Mouse (Mus musculus) inflammation-experienced regulatory T-cells, adult 6 months (primary cell): ENCODE data around the gene Aff1. TPM values are rescaled to one million over a fixed set of nuclear protein-coding genes. Genes with fewer than 3 reads are reported as not detected.
A peak's percentile ranks its signal among the peaks of the same experiment; 100 is the strongest.

Experiments used
- ATAC-seq: one replicate; pipeline ENCODE4 v1.8.0; 2017
- polyA plus RNA-seq, 3 experiments: library from polyadenylated mRNA; unstranded; fragments of 100-300 nt; shearing (Covaris generic); gene quantifications; one replicate each; pipeline ENCODE4 v1.2.1; 2017

Aff1 gene
- 10 to 100 TPM in 2 of 3 experiments, 1 to 10 TPM in 1; 5.7 to 17.9 (median 12.0) TPM for polyA plus RNA-seq

DNA sequence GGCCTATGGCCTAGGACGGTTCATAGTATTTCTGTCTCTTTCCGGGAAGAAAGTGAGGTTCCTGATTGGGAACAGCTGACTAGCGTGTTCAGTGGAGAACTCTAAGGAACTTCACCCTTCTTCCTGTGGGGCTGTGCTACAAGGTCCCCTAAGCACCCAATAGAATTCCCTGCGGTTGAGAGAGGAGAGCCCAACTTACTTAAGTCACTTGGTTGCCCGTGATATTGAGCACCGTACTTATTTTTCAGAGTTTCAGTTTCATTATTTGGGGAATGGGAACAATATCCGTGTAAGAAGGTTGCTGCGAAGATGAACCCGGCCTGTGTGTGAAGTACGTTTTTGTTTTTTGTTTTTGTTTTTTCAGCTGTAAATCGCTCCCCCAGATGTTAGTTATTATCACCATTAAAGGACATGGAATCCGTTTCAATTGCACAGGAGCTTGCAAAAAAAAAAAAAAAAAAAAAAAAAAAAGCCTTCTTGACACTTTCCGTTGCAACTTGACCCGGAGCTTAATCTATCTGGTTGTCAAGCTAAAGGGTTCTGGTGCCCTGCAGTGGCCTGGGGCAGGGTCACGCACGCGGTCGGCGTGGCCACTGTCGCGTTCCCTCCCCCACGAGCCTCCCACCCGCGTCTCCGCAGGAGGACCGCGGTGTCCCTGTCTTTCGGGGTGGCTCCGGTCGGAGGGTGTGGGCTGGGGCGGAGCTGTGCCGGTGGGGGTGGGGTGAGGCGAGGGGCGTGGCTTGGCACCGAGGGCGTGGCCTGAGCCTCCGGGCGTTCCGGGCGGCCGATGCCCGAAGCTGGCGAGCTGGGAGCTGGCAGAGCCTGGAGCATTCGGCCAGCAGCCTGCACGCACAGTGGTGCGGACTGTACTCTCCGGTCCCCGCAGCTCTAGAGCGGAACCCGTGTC is at the start of gene Aff1:
Gene Aff1, plus strand, starts transcription at position 751 of the 907 bp plus-strand sequence.
- peak; percentile 88 for ATAC-seq

DNA sequence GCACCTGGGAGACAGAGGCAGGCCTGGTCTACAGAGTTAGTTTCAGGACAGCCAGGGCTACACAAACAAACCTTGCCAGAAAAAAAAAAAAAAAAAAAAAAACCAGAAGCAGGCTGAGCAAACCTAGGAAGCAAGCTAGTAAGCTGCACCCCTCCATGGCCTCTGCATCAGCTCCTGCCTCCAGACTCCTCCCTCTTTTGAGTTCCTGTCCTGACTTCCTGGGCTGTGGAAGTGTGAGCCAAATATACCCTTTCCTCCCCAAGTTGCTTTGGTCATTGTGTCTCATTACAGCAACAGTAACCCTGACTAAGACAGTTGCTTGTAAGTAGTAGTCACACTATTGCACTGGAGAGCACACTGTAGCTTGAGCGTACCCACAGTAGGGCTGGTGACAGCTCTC is 48.0 kb upstream of the Aff1 start:
- no peak for ATAC-seq

DNA sequence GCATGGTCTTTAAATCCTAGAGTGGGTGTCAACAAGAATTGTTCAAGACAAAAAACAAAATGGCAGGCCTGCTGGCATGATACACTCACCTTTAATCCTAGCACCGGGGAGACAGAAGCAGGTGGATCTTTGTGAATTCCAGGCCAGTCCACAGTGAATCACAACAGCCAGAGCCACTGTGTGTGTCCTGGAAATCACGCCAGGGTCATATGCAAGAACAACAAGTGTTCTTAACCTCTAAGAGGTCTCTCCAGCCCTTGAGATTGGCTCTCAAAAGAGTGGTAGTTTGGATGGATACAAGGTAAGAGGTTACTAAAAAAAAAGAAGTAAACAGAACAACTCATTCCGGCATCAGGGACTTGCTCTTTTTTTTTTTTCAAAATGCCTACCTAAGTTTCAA is 44.9 kb upstream of the Aff1 start:
- no peak for ATAC-seq

DNA sequence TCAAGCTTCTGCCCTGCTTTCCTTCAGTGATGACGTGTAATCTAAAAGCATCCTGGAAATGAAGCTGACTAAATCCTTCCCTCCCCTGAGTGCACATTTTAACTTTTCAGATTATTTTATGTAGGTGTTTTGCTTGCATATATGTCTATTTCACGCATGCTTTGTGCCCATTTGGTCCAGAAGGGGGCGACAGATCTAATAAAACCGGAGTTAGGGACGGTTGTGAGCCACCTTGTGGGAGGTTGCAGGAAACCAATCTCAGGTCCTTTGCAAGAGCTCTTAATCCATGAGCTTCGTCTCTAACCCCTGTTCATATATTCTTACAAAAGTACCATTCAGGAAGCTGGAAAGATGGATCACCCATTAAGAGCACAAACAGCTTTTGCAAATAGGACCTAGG is 37.9 kb upstream of the Aff1 start:
- ATAC-seq, result no peak

DNA sequence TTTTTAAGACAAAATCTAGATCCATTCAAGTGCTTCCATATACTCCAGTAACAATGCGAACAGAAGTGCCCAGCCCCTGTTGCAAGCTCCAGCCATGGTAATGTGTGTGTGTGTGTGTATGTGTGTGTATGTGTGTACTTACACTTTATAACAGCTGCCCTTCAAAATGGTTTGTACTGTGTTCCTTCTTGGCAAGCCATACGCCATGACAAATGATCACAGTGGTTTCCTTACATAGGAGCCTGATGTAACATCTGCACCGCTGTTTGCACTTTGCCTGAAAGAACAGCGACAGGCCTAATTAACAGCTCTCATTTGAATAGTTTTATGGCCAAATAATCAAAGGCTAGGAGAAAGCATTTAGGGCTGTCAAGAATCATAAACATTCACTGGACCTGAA is 37.4 kb upstream of the Aff1 start:
- ATAC-seq, result no peak

DNA sequence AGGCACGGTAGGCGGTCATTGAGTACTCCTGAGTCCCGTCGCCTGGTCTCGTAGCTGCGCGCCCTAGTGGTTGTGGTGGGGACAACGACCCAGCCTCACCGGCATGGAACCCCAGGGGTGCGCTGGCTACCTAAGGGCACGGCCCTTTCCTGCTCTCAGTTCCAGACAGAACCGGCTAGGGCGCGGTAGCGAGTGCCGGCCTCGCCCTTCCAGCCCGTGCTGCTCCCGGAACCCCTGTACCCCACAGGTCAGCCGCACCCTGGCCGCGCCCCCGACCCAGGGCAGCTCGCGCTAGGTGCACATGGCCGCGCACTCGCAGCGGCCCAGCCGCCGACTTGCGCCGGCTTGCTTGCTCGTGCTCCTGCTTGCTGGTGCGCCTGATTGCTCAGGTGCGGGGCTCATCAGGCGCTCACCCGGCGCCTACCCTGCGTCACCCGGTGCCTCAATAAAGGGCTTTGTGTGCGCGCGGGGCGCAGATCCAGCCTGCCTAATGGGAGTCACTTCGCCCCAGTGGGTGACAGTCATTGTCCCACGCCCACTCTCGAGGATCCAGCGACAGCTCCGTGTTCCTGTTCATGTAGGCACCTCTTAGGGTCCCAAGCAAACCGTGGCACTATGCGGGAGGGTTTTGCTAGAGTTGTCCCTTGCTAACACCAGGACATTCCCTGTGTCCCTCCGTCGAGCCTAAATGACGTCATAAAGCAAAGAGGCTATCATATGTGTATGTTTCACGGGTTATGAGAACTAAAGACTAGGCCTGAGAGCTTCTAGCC is 36.6 kb upstream of the Aff1 start, which contains the start of gene 1700016H13Rik:
Gene 1700016H13Rik, minus strand, starts transcription at position 665 of the 773 bp plus-strand sequence.
- peak; percentile 84 for ATAC-seq

DNA sequence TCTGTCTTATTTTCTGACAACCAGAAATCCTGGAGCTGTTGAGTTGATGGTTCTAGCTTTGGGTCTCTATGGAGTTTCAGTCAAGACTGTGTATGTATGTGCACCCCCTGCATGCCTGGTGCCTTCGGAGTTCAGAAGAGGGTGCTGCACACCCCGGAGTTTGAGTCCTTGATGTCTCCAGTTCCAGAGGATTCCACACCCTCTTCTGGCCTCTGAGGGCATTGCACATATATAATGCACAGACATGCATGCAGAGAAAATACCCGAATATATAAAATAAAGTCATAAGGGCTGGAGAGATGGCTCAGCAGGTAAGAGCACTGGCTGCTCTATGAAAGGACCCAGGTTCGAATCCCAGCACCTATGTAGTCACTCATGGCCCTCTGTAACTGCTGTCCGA is 33.3 kb upstream of the Aff1 start:
- no peak for ATAC-seq

DNA sequence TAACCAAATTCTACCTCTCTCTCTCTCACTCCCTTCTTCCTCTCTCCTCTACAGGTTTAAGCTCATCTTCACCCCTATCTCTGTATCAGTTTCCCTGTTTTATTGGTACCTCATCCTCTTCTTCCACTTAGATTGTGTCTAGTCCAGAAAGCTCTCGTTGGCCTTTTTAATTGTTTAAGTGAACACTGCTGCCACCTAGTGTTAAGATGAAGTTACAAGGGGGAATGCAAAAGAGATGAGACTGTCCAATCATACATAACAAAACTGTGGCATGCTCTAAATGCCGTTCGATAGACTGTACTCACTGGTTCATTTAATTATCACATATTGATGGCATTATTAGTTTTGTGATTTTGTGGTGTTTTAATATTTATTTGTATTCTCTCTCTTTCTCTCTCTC is 32.6 kb upstream of the Aff1 start:
- ATAC-seq, result peak; percentile 53

DNA sequence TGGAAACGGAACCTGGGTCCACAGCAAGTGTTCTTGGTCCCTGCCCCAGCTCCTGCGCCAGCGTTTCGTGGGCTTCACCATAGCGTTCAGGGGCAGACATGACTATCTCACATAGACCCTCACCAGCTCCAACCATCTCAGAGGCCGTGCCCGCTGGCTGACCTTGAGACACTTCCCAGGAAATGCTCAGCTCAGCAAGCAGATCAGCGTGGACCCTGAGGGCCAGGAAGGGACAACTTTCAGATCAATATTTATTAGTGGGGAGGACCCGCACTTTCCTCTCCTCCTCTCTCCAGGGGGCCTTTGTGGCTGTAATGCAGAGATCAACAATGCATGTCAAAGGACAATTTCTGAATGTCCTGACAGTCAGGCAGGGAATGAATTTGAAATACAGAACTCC is 27.2 kb upstream of the Aff1 start:
- no peak for ATAC-seq

DNA sequence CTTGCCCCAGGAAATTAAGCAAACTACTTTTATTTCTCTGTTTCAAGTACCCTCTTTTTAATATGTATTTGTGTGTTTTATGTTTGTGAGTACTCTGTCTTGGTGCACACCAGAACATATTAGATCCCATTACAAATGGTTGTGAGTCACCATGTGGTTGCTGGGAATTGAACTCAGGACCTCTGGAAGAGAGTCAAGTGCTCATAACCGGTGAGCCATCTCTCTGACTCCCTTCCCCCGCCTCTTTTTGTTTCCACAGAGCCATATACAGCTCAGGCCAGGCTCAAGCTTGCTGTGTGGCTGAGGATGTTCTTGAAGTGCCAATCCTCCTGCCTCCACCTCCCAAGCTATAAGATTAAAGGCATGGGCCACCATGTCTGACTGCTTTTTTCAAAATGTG is 26.3 kb upstream of the Aff1 start:
- no peak for ATAC-seq

DNA sequence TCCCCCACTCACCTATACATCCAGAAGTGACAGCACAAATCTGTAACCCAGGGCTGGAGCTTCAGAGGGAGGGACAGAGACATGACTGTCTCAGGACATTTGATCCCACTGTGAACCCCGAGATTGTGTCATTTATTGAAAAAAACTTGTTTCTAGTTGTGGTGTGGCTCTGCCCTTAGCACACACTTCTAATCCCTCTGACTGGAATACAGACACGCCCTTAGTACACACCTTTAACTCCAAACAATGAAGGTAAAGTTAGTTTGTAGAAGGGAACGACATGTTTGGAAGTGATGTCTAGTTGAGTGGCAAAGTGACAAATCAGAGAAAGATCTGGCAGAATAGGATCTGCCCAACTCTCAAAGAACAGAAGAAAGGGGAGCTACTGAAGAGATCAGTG is 20.3 kb upstream of the Aff1 start:
- ATAC-seq, result no peak

DNA sequence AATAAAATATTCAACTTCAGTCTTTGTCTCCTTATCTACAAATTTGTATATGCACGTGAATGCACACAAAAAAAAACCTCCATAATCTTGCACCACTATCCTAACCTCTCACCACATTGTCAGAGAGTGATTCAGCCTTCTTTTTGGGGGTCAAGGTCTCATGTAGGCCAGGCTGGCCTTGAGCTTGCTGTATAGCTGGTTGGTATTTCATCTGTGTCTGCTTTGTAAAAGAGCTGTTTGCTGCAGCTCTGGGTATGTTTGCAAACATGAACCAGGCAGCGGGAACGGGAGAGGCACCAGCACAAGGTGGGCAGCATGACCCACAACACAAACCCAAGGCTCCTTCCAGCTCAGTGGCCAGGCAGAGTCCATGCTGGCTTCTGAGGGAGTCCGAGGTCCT is 18.6 kb upstream of the Aff1 start:
- ATAC-seq, result no peak

DNA sequence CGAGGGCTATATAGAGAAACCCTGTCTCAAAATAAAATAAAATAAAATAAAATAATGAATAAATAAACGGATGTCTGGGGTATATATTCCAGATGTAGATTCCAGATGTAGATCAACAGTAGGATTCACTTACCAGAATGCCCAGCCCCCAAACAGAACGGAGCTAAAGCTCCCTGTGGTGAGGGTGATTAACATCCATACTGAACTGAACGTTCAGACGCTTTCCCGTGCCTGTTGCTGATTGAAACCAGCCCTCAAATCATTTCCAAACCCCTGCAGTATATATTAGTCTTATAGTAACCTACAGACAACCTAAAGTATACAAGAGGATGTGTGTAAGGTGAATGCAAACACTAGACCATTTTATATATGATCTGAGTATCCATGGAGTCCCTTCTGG is 17.7 kb upstream of the Aff1 start:
- no peak for ATAC-seq

DNA sequence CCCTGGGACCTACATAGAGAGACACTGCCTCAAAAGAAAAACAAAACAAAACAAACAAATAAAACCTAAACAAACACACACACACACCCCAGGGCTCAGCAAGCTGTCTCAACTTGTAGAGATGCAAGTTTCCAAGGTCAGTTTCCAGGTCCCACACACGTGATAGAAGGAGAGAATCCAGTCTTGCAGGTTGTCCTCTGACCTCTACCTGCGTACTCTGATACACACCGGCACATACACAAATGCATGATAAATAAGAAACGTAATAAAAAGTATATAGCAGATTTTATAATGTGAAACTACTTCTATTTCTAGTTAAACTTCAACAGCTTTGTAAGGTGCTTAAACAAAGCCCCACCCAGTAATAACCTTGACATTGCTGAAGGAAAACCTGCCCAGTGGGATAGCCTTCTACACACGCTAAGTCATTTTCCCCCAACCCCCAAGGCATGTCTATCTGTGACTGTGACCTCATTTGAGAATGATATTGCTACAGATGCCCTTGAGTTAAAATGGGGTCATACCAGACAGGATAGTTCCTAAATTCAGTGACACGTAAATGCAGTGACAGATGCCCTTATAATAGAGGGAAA is 15.8 kb upstream of the Aff1 start:
- no peak for ATAC-seq

DNA sequence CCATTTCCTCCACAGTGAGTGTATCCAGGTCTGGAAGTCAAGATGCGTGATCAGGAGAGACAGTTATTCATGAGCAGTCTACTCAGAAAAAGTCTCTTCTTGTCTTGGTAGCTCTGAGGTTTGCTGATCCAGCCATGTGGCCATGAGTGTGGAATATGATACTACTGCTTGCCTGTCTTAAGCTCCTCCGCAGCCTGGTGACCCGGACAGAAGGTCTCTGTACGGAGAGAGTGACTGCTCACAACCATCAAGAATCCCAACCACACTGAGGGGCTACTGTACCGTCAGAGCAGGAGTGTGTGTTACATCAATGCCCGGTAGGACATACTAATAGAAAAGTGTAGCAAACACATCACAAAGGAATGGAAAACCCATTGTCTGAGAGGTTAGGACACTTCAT is 14.3 kb upstream of the Aff1 start:
- no peak for ATAC-seq

DNA sequence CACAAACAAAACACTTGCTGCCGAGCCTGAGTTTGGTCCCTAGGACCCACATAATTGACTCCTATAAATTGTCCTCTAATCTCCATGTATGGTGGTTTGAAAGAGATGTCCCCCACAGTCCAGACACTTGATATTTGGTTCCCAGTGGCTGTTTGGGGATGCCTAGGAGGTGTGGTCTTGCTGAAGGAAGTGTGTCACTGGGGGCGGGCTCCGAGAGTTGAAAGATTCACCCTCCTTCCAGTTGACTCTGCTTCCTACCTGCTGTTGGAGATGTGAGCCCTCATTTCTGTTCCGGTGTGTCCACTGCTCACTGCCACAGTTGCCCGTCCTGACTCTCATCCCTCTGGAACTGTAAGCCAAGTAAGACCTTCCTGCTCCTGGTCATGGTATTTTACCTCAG is 13.2 kb upstream of the Aff1 start:
- ATAC-seq, result no peak

DNA sequence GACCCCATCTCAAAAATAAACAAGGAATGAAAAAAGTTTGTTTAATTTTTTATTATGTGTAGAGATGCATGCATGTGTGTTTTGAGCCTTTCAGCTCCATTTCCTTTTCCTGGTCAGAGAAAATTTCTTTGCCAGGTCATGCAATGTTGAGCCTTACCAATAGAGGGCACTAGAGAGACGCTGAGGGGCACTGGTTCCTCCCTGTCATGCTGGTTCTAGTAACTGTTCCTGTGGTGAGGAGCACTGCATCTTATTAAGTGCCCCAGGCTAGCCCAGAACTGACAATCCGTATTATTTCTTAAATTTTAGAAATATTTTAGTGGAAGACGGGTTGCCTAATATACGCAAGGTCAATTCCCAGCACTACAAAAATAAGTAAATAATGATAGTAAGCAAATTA is 11.8 kb upstream of the Aff1 start:
- peak; percentile 91 for ATAC-seq

DNA sequence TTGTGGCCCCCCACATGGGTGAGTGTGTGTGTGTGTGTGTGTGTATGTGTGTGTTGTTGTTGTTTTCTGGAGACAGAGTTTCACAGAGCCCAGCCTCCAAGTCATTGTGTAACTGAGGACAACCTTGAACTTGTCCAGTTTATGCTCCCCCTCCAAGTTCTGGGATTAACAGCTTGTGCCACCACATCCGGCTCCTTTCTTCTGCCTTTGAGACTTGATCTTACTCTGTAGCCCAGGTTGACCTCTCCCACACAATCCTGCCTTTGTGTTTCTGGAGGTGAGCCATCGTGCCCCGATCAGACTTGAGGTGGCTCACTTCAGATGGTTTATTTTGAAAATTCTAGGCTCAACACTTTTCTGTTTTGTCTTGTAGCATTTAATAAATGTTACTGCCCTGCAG is 10.3 kb upstream of the Aff1 start:
- no peak for ATAC-seq

DNA sequence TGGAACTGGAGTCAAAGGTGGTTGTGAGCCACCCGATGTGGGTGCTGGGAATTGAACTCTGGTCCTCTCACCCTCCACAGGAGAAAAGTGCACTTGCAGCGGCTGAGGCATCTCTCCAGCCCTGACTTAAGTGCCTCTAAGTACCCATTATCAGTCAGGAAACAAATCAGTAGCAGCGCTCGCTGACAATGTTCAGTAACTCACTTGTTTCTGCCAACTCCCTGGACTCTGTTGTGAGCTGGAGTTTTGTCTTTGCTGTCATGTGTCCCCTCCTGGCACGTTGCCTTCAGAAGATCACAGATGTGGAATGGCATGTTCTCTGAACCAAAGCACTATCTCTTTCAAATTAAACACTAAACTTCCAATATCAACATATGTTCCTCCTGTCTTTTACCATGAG is 2.5 kb upstream of the Aff1 start:
- ATAC-seq, result no peak

DNA sequence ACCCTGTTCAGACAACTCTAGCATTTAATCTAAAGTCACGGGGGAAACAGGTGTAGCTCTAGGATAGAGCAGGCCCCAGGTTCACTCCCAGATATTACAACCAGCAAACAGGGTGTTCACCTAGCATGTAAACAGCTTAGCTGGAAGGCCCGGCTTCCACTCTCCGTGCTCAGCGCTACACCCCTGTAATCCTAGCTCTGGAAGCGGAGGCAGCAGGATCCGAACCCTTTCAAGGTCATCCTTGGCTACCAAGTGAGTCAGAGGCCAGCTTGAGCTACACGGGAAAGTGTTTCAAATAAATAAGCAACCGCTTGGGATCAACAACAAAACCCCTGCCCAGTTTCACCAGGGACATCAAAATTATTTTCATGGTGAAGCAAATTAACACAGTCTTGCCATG is 2.0 kb upstream of the Aff1 start:
- no peak for ATAC-seq

DNA sequence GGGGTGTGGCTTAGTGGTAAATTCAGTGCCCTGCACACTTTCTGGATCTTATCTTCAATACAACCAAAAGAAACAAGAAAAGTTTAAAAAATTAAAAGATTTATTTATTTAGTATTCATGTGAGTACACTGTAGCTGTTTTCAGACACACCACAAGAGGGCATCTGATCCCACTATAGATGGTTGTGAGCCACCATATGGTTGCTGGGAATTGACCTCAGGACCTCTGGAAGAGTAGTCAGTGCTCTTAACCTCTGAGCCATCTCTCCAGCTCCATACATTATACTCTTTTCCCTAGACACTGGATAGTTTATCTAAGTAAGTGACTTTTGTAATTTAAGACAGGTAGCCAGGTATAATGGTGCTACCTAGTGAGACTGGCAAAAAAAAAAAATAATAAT is 1.0 kb upstream of the Aff1 start:
- ATAC-seq, result no peak

DNA sequence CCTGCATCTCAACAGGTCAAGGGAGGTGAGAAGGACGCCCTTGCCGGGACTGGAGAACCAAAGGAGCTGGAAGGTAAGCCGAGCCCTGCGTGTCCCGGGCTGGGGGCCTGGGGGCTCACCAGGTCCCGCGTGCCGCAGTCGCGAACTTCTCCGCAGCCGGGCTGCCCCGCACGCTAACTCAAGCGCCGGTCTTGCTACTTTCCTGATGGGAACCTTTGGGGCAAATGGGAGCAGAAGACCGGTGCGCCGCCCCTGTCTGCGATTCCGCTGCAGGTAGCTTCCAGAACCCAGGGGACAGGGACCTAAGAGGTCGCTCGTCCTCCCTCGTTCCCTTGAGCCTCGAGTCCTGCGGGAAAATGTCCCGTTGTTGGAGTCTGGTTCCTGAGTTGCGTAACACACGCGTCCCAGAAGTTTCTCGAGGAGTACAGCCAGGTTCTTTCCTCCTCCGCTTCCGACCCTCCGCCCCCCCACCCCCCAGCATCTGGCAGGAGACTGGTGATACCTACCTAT is 412 bp downstream of the Aff1 start:
- ATAC-seq, result peak; percentile 44

DNA sequence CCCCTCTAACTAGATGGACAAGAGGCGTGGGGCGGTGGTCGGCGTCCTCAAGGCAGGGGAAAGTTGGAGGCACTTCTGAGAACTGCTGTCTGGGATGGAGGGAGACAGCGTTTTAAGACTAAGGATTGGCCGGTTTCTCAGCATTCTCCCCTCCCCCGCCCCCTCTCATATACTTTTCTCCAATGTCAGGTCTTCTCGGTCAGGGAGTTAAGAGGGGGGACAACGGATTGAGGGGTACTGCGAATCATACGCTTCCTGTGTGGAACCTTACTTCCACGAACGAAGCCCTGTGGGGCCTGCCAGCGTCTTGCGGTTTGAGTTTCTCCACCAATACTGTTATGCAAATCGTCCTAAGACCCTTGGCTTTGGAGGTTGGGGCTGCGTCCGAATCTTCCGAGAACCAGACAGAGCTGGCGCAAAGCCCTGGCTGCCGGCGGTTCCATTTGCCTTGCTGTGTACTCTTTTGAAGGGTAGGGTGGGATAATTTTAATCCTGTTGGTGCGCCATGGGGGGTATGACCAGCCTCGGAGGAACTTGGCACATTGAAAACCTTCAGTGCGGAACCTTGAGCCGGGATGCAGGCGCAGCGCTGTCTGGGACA is 967 bp downstream of the Aff1 start:
- ATAC-seq, result peak; percentile 9
